Mouse (Mus musculus) layer of hippocampus, adult 8-10 months (tissue): ENCODE data around the gene Dop1b. TPM values are rescaled to one million over a fixed set of nuclear protein-coding genes. Genes with fewer than 3 reads are reported as not detected.
A peak's percentile ranks its signal among the peaks of the same experiment; 100 is the strongest.

ENCODE experiments used
- DNase-seq, 2 experiments: peaks; one replicate each; pipeline ENCODE4 v3.0.0; 2022; ENCODE audit warnings: low spot score in 2 of 2
- total RNA-seq, 4 experiments: library from RNA; stranded (reverse); gene quantifications; 2 replicates each; pipeline ENCODE4 v1.2.4; 2022

Gene Dop1b
- total RNA-seq, 4 experiments from 2014 or later: 88.7 to 126 (median 112) TPM

DNA sequence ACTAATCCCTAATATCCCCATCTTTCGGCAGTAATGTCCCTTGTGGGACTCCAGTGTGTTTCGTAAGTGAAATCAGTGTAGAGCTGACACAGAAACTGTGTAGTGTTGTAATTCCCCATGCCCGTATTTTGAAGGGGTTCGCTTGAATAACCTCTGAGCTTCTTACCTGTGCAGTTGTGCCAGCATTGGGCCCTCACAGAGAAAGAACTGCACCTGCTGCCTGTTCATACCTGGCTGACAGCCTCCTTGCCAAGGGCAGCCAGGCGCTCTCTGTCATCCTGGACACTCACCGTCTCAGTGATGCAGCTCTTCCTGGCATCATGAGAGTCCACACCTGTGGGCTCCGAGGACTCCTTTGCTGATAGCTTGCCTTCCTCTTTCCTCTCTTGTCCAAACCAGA is 1.3 kb downstream of the Dop1b start:
- DNase-seq: no peak

DNA sequence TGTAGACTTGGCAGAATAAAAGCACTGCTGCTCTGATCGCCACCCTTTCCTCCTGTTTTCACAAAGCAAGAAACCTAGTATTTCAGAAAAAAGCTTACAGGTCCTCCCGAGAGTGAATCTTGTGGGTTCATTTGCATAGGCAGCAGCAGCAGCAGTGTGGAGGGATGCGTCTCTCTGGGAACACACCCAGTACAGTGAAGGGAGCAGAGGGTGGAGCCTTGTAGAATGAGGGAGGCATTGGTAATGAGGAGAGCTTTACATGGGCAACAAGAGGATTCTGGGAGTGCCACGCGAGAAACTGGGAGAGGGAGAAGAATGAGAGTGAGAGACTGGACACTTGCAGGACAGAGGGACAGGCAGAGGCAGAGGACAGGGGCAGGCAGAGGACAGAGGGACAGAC is 2.7 kb downstream of the Dop1b start:
- DNase-seq: no peak

DNA sequence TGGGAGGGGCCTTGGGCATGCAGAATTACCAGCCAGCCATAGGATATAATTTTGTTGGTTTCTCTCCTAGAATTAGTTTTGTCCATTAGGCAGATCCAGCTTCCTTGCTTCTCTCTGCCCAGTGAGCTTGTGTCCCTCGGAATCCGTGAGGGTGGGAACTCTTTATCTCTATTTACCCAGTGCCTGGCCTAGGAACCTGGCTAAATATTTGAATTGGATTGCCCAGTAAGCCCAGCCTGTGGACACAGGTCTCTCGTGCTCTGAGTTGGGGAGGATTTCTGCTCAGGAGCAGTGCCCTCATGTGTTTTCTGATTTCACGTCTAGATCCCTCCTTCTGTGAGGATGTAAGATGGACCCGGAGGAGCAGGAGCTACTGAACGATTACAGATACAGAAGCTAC is 4.1 kb downstream of the Dop1b start:
- DNase-seq: no peak

DNA sequence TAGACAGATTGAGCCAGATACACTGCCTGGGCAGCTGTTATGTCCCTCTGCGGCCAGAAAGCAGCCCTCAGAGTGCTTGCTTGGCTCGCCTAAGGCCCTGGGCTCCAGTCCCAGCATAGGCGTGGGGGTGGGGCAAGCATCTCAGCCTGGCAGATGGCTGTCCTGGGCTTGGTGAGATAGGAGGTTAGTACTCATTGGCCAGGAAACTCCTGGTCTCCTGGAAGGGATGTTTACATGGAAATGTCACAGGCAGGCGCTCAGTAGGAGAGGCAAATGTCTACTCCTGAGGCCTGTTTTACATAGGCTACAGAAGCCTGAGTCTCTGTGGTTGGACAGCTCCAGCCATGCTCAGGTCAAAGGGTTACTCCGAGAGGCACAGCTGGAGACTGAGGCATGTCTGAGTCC is 5.6 kb downstream of the Dop1b start:
- peak; percentile 64 to 69 for DNase-seq

DNA sequence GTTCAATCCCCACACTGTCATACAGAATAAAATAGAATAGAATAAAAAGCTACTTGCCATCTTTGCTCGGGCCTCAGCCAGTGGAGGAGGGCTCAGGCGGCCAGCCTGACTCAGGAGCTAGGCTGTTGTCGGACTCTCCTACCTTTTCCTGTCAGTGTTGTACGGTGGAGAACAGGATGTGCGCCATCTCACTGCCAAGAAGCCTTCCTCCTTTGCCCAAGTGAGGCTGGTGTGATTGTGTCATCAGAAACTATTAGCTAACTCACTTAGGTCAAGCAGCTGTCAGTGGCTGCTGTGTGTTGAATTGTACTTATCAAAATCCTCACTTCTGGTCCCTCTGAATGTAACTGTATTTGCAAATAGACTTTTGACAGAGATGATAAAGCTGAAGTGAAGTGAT is 10.1 kb downstream of the Dop1b start:
- no peak for DNase-seq

DNA sequence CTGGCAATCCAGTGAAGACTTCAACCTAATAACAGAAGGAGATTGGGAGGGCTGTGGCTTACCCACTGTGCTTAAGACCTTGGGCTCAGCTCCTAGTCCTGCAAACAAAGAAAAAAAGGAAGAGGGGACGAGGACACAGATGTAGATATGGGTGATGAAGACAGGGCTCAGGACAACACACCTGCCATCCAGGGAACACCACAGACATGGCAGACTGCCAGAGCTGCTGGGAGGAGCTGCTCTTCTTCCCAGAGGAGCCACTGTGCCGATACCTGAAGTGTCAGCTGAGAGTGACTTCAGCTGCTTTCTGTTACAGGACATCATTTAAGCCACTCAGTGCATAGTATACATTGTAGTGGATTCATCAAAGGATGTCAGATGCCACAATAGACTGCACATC is 10.8 kb downstream of the Dop1b start:
- no peak for DNase-seq

DNA sequence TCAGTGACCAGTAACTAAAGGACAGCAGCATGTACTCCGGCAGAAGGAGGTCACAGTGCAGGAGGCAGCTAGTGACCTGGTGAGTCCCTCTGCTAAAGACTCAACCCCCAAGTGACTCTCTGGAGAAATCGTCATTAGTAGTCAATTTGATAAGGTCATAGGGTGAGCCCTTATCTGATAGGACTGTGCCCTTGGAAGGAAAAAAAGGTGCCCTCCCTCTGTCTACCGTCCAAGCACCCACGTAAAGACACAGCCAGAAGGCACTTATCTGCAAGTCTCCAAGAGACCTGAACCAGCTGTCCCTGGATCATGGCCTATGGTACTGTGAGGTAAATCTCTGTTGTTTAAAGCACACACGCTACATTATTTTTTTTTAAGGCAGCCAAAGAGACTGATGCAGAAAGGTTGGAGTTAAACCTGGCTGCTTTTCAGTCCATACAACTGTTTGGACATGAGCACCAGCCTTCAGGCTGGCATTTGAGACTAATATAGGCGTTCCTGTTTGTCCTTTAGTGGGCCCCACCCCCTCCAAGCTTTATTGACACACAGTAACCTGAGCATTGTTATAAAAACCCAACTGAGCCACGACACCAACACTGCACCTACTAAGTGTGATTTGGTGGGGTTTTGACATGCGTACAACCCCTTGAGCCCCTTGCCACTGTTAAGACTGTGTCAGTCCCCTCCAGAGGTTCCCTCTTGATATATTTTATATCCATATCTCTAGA is 13.9 kb downstream of the Dop1b start:
- DNase-seq: no peak

DNA sequence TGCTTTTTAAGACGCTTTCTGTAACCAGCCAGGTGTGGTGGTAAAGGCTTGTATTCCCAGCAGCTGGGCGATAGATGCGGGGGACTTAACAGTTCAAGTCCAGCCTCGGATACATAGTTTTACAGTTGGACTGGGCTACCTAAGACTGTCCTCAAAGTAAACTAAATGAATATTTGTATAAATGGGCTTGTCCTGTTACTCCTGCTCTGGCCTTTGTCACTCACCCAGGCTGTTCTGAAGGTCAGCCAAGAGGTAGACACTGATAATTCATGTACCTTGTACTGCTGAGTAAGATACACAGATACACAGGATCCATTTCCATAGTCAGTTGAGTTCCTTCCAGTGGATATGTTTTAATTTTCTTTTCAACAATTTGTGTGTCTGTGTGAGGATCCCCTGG is 14.5 kb downstream of the Dop1b start:
- no peak for DNase-seq

DNA sequence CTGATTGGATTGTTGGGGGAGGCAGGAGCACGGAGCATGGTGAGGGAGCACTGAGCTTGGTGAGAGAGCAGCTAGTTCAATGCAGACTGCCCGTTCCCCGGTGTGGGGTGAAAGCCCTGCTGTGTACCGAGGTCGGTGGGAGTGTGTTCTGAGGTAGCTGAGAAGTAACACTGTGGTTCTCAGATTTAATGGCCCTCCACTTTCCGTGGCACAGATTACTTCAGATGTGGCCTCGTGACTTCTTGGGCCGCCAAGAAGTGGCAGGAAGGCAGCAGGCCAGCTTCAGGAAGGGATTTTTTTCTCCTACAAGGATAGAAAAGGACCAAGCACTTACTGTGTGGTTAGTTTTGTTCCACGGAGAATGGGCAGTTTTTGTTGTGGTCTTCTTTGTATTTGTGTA is 17.0 kb downstream of the Dop1b start:
- no peak for DNase-seq

DNA sequence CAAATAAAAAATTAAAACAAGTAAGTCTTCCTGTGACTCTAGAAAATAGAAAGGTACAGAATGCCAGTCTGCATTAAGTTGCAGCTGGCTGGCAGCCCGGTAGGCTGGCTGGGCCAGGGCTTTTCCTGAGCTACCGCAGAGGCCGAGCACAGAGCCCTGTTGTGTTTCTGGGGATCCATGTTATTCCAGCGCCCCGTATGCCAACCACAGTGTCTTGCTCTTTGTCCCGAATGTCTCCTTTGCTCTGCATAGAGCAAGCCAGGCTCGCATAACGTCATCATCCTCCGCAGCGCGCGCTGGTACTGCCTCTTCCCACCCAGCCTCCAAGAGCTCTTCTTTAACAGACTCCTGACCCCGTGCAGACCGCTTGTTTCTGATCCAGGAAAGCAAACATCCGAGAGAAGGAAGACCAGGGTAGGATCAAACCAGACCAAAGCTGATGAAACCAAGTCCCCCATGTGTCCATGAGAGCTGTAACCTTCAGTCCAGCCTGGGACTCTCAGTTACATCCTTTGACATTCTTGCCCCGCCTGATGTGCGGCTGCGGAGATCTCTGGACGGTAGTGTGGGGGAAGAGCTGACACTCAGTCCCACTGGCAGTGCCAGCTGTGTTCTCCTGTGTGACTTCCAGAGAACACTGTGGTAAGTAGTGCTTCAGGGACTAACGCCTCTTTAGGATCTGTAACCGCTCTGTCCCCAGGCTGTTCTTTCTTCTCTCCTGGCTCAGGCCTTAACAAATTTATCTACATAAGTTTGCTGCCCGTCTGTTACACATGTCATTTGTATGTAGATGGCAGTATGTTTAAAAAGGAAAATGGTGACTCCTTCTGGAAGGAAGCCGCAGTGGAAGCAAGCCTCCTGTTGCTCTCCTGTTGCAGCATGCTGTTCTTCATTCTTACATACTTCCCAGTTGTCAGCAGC is 18.4 kb downstream of the Dop1b start:
- peak; percentile 65 to 71 for DNase-seq

DNA sequence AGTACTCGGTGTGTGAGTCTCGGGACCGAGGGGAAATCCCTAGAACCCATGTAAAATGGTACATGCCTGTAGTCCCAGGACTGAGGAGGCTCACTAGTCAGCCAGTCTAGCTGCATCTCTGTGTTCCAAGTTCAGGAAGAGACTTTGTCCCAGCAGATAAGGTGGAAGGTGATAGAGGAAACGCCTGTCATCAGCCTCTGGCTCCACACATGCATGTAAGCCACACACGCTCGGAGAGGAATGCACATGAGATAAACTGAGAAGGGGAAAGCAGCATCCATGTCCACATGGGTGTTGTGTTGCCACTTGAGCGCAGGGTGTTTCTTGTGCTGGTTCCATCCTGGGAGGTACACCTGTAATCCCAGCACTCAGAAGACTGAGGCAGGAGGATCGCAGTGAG is 19.6 kb downstream of the Dop1b start:
- no peak for DNase-seq

DNA sequence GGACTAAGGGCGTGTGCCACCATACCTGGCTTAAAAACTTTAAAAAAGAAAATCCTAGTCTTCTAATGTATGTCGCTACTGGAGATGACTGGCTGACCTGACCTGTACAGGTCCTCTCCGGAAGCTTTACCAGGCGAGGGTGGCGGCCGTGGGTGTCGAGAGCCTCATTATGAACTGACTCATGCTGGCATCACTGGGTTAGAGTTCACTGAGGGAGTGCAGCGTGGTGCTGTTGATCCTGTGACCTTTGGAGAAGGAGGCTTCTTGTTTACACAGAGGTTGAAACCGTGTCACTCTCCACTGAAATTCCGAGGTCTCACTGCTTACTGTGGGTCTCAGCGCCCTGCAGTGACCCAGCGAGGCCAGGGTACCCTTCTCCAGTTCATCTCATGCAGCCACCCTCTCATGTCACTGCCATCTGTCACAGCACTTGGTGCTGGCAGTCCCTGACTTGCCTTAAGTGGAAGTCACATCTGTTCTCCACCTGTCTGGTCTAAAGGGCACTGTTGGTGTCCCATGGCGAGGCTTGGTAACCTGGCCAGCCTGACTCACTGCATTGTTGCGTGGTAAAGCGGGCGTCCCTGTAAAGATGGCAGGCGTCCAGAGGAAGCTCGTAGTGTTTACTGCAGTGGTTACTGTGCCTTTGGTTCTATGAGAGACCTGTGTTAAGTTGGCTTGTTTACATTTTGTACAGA is 21.3 kb downstream of the Dop1b start:
- DNase-seq: no peak

DNA sequence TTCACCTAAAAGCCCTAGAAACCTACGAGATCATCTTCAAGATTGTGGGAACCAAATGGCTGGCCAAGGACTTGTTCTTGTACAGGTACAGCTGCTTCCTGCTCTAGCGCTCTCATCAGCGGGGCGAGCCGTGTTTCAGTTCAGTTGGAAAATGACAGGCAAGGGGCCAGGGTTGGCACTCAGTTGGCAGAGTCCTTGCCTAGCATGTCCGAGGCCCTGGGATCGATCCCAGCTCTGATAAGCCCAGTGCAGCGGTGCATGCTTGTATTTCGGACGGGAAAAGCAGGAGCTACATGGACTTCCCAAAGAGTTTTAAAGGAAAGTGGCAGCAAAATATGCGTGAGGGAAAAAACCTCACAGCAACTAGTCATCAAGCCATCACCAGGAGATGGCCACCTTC is 27.5 kb downstream of the Dop1b start:
- DNase-seq: no peak

DNA sequence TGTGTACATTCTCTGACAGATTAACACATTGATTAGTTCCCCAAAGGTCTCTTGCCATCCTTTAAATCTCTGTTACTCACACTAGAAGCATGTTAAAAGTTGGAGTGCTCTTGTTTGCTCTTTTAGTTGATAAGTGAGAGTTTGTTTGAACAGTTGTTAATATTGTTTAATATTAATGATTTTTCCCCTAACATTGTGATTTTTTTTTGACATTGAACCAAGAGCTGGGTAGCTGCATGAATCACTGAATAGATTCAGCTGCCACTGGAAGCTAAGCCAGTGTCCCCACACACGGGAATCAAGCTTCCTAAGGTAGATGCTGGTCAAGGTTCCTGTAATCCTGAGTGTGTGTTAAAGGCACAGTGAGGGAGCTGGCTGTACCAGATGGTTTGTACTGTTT is 31.2 kb downstream of the Dop1b start:
- DNase-seq: no peak

DNA sequence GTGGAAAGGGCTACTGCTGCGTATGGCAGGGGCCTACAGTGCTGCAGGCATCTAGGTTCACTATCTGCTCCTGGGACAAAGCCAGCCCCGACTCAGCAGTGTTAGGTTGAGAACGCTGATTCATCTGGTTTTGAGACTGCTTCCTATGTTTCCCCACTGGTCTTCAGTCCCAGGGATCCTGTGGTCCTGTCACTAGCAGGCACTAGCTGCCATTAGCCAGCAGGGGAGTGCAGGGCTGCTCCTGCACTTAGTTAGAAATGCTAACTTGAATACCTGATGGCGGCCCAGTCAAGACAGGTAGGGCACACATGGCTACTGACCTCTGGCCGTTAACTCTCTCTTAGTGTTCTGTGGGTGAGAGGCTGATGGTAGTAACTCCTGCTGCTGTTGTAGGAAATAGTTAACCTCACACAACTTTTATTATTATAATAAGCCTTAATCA is 32.4 kb downstream of the Dop1b start:
- no peak for DNase-seq

DNA sequence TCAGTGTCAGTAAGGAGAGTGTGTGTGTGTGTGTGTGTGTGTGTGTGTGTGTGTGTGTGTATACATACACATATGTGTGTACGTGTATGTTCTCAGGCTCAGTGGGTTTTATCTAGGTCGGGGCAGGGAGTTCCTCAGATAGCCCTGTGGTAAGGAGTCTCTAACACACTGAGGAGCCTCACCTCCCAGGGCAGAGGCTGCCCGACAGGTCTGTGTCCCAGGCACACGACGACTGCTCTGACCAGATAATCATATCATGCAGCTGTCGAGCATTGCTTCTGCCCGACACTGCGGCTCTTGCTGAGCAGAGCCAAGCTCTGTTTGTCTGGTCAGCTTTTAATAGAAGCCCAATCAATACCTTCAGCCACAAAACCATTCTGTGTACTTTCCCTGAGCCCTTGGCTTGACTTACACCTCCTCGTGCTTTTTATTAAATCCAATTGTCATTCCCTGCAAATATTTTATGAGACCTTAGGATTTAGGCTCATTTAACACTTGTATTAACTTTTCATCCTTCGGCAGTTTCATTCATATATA is 33.2 kb downstream of the Dop1b start:
- no peak for DNase-seq

DNA sequence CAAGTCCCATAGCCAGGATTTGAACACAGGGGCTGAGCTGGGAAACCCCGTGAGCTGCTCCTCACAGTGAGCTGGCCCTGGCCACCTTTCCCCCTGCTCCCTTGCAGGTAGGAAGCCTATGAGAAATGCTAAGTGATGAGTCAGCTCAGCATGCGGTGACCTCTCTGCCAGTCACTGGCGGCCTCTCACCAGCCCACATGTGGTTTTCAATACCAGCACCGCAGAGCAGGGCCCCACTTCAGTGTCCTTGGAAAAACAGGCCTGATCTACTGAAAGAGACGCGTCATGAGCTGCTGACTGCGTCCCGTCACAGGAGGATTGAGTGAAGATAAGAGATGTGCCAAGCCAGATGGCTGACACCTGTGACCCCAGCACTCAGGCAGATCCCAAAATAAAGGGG is 34.7 kb downstream of the Dop1b start:
- no peak for DNase-seq

DNA sequence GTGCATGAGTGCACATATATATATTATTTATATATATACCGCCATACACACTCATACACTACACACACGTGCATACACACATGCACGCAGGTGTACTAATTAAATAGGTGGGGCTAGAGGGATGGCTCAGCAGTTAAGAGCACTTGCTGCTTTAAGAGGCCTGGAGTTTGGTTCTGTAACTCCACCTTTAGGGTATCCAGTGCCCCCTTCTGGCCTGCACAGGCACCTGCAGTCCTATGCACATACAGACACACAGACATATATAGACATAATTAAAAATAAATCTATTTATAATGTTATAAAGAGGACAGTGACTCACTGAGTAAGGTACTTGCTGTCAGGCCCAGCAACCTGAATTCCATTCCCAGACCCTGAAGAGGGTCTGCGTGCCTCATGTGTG is 35.3 kb downstream of the Dop1b start:
- DNase-seq: no peak

DNA sequence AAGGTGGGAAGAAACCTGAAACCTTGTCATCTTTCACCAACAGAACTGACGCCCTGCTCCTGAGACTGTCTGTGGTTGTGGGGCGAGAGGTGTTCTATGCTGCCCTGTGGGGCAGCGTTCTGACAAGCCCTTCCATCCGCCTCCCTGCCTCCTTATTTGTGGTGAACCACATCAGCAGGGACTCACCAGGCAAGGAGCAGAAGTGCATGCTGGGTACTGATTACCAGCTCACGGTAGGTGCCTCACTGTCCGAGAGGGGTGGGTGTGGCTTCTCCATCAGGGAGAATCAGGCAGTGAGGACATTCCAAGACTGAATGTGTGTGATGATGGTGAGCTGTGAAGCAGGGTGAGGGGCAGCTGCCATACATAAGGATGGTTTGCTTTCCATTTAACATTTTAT is 35.7 kb downstream of the Dop1b start:
- no peak for DNase-seq

DNA sequence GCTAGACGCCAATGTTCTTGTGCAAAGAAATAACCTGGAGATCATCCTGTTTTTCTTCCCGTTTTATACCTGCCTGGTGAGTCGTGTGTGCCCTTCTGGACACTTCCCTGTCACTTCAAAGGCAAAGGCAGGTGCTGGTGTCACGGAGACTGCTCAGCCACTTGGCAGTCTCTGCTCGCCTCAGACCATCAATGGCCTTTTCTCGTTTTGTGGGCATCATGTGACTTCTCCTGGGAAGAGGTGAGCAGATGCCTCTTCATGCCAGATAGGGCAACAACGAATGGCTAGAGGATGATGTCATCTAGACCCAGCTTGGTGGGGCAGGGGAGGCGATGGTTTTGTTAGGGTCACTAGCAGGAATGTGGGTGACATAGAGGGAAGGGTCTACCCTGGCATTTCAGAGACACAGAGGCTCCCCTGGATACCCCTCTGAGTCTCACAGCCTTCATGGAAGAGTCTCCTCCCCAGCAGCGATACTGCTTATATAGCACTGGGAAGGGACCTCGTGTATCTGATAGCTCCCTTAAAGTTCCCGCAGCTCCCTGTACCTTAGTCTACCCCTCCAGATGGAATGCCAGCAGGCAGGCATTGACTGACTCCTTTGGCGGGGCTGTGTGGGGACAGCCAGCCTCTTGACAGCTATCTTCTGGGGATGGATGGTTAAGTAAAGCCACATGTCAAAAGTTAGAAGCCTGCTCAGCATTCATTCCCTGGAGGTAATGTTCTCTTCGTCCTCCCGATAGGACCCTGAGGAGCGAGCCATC is 37.6 kb downstream of the Dop1b start:
- DNase-seq: no peak

DNA sequence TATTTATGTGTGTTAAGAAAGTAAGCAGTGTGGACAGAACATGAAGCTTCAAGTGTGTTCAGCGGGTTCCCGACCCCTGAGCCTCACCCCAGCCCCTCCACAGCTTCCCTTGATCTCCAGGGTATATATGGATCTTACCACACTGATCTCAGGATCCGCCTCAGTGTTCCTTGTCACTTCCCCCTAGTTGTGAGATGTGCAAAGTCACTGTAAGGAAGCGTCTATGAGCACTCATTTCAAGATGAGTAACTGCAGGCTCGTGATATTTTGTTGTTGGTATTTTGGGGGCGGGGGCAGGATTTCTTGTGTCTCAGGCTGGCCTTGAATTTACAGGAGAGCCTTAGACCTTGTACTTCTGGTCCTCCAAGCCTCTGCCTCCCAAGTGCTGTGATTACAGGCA is 38.8 kb downstream of the Dop1b start:
- DNase-seq: no peak
